Mouse (Mus musculus) neural tube, embryonic 11.5 days (tissue): ENCODE measurements around the gene Kirrel2. TPM values are rescaled to one million over a fixed set of nuclear protein-coding genes. Genes with fewer than 3 reads are reported as not detected.

ENCODE experiments used
- ATAC-seq: fragments of 200-750 bp; cut with Nextera tagmentation; 2 replicates; pipeline ENCODE4 v1.8.0; 2017; ENCODE audit warnings: moderate number of reproducible peaks, mild to moderate bottlenecking, moderate TSS enrichment, moderate library complexity; ENCODE audit not compliant: insufficient read depth, low FRiP score, low TSS enrichment
- DNase-seq: peaks from one replicate; pipeline ENCODE4 v3.0.0-alpha.2; 2015; ENCODE audit warnings: low spot score
- H3K27ac ChIP-seq: fragments of 300-500 bp; sonication (generic); 2 replicates; pipeline ENCODE4 v1.5.1; 2014; ENCODE audit warnings: low read depth, mild to moderate bottlenecking, low read length
- H3K27me3 ChIP-seq: fragments of 300-500 bp; sonication (generic); 2 replicates; pipeline ENCODE4 v1.6.1; 2014; ENCODE audit warnings: mild to moderate bottlenecking, low read length, mixed read lengths; ENCODE audit not compliant: control insufficient read depth, insufficient read depth
- H3K36me3 ChIP-seq: fragments of 300-500 bp; sonication (generic); 2 replicates; pipeline ENCODE4 v1.6.1; 2014; ENCODE audit warnings: mild to moderate bottlenecking, low read length, moderate library complexity, mixed read lengths; ENCODE audit not compliant: control insufficient read depth, insufficient read depth
- H3K4me1 ChIP-seq: fragments of 300-500 bp; sonication (generic); 2 replicates; pipeline ENCODE4 v1.6.1; 2014; ENCODE audit warnings: low read length, mixed read lengths; ENCODE audit not compliant: control insufficient read depth, insufficient read depth
- H3K4me2 ChIP-seq: fragments of 300-500 bp; sonication (generic); 2 replicates; pipeline ENCODE4 v1.6.1; 2014; ENCODE audit warnings: low read depth, mild to moderate bottlenecking, moderate library complexity
- H3K4me3 ChIP-seq: fragments of 300-500 bp; sonication (generic); 2 replicates; pipeline ENCODE4 v1.5.1; 2014; ENCODE audit warnings: low read depth, low read length
- H3K9ac ChIP-seq: fragments of 300-500 bp; sonication (generic); 2 replicates; pipeline ENCODE4 v1.6.1; 2014; ENCODE audit warnings: mild to moderate bottlenecking, low read length
- H3K9me3 ChIP-seq: fragments of 300-500 bp; sonication (generic); 2 replicates; pipeline ENCODE4 v1.6.1; 2016; ENCODE audit warnings: low read length; ENCODE audit not compliant: control insufficient read depth
- WGBS: fragments of 180-500 bp; shearing (Covaris S2); extraction: QIAGEN DNeasy Blood & Tissue Kit; methylation state at CpG from one replicate; pipeline ENCODE4 v1.1.7; 2014; 5-methylcytosine and 5-hydroxymethylcytosine counted together
- polyA plus RNA-seq: library from polyadenylated mRNA; unstranded; fragments of >200 nt; fragmentation: Nextera tagmentation; extraction: Ambion mirVana; gene quantifications from 2 replicates; pipeline ENCODE4 v1.2.1, GENCODE M21; 2014

Gene Kirrel2
- polyA plus RNA-seq, 1 experiment from 2014 or later = 19.0 TPM

DNA sequence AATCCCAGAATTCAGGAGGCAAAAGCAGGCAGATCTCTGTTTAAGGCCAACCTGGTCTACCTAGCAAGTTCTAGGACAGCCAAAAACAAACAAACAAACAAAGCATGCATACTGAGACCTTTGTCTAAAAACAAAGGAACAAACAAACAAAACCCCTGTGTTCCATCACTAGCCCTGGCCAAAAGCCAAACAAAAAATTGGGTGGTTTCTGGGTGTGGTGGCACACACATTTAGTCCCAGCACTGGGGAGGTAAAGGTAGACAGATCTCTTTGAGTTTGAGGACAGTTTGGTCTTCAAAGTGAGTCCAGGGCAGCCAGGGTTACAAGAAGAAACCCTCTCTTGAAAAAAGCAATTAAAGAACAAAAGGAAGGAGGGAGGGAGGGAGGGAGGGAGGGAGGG lies 28.2 kb downstream of the Kirrel2 start:
- no peaks in the 10 kb centered on the region for H3K4me1 ChIP-seq
- H3K36me3 ChIP-seq = no peaks in the 10 kb centered on the region
- no peaks in the 10 kb centered on the region for H3K27me3 ChIP-seq
- H3K9me3 ChIP-seq = no peaks in the 10 kb centered on the region
- DNase-seq = no peak
- H3K4me3 ChIP-seq = no peak overlapping the region
- H3K9ac ChIP-seq = no peak overlapping the region
- no peak overlapping the region for H3K27ac ChIP-seq
- no peak overlapping the region for H3K4me2 ChIP-seq
- no peak for ATAC-seq

DNA sequence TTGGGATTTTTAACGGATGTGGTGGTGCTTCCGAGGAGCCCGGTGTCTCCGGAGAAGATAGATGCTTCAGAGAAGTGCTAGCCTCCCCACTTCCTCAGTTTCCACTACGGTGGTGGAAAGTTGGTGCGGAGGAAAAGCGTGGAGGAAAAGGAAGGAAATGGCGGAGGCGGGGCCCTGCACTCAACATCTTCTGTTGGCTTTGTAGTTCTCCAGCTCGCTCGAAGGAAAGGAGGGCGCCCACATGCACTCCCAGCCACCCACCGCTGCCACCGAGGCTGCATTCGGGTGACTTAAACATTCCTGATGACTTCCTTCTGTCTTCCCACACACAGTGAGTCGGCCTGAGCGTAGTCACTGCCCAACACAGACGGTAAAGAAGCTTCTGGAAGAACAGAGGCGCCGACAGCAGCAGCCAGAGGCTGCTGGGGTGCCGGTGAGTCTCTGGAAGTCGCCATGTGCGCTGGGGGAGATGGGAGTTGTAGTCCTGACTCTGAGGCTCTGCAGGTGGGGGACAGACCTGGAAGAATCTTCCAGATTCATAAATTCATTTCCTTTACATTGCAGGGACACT lies 34.3 kb downstream of the Kirrel2 start:
- no peak for ATAC-seq
- WGBS = 45% methylated on average over 23 of the region's 23 CpGs

GRCm38 (mm10) chr7:30422560-30422959 lies 34.9 kb downstream of the Kirrel2 start:
- peak overlapping the region; percentile 55 for H3K4me3 ChIP-seq
- ATAC-seq = peak; percentile 39; the same call in 1 of the 2 replicates
- H3K4me1 ChIP-seq = peaks cover 7% of the 10 kb centered on the region; the same call in 1 of the 2 replicates
- H3K4me2 ChIP-seq = peak overlapping the region; percentile 99
- H3K9me3 ChIP-seq = no peaks in the 10 kb centered on the region
- 15% methylated on average over 9 of the region's 9 CpGs for WGBS
- peaks cover 4% of the 10 kb centered on the region; the same call in 1 of the 2 replicates for H3K27me3 ChIP-seq
- peak; percentile 39 for DNase-seq
- no peaks in the 10 kb centered on the region for H3K36me3 ChIP-seq
- no peak overlapping the region for H3K27ac ChIP-seq
- peak overlapping the region; percentile 62 for H3K9ac ChIP-seq

More for the DNA sequence above, 34.3 kb downstream of the Kirrel2 start:
- H3K4me3 ChIP-seq = peak overlapping the region; percentile 55
- H3K4me2 ChIP-seq = peak overlapping the region; percentile 99
- H3K36me3 ChIP-seq = no peaks in the 10 kb centered on the region
- H3K27me3 ChIP-seq = peaks cover 4% of the 10 kb centered on the region; the same call in 1 of the 2 replicates
- DNase-seq = no peak
- no peak overlapping the region for H3K27ac ChIP-seq
- no peaks in the 10 kb centered on the region for H3K9me3 ChIP-seq
- H3K4me1 ChIP-seq = peaks cover 7% of the 10 kb centered on the region; the same call in 1 of the 2 replicates
- H3K9ac ChIP-seq = peak overlapping the region; percentile 62; the same call in 1 of the 2 replicates

DNA sequence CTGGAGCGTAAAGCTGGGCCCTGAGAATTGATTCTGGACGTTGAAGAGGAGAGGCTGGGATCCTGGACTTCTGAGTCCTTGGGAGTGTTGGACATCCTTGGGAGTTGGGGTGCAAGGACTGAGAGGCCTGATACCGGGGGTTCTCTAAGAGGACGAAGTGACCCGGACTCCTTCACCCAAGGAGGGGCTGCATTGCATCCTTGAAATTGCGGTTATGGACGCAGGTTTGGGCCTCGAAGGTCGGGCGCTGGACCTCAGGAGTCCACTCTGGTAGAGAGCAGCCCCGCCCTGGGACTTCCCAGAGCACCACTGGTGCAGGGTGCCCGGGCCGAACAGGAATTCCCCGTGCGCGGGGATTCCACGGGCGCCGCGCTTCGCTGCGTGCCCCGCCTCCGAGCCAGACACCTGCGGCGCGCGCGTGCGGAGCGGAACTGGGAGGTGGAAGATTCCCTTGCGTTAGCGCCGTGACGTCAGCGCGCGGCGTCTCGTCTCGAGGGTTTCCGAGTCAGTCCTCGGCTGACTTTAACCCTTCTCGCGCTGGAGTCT lies 35.5 kb downstream of the Kirrel2 start:
- H3K9me3 ChIP-seq = no peaks in the 10 kb centered on the region
- H3K4me1 ChIP-seq = peaks cover 7% of the 10 kb centered on the region; the same call in 1 of the 2 replicates
- WGBS = 0% methylated on average over 45 of the region's 45 CpGs
- ATAC-seq (peak; percentile 75), DNase-seq (peak; percentile 91)
- H3K4me3 ChIP-seq = peak overlapping the region; percentile 55
- peaks cover 4% of the 10 kb centered on the region; the same call in 1 of the 2 replicates for H3K27me3 ChIP-seq
- no peaks in the 10 kb centered on the region for H3K36me3 ChIP-seq
- no peak overlapping the region for H3K27ac ChIP-seq
- H3K9ac ChIP-seq = peak overlapping the region; percentile 62
- H3K4me2 ChIP-seq = peak overlapping the region; percentile 99

- ATAC-seq (no peak; the same call in 1 of the 2 replicates), DNase-seq (peak; percentile 49)
- H3K36me3 ChIP-seq = no peaks in the 10 kb centered on the region
- peak within 1 kb of the TSS; percentile 62 for H3K9ac ChIP-seq
- no peak within 1 kb of the TSS for H3K27ac ChIP-seq
- 10% methylated on average over 31 of the region's 31 CpGs for WGBS
- H3K4me3 ChIP-seq = peak within 1 kb of the TSS; percentile 55
- peak within 1 kb of the TSS; percentile 99 for H3K4me2 ChIP-seq
- peaks cover 7% of the 10 kb centered on the region; the same call in 1 of the 2 replicates for H3K4me1 ChIP-seq
- no peaks in the 10 kb centered on the region for H3K9me3 ChIP-seq
- peaks cover 4% of the 10 kb centered on the region; the same call in 1 of the 2 replicates for H3K27me3 ChIP-seq
These were observed 36.2 kb downstream of the Kirrel2 start, which contains the start of gene Nfkbid for GRCm38 (mm10) chr7:30421175-30421889. Nfkbid (plus strand) TSS chr7:30421732.

DNA sequence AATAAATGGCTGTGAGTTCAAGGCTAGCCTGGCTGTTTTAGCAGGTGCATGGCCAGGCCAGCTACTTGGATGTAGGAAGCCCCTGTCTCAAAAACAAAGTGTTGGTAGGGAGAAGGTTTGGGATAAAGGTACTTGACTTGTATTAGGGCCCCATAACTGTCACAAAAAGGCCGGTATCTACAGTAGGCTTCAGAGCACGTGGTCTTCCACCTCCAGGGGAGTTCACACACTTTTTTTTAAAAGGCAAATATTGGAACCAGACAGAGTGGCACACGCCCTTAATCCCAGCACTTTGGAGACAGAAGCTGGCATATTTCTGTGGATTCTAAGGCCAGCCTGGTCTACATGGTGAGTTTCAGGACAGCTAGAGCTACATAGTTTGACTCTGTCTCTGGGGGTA lies 36.8 kb downstream of the Kirrel2 start:
- WGBS = 88% methylated on average over 3 of the region's 3 CpGs
- H3K4me3 ChIP-seq = no peak overlapping the region
- DNase-seq (no peak), ATAC-seq (no peak)
- H3K4me1 ChIP-seq = peaks cover 7% of the 10 kb centered on the region; the same call in 1 of the 2 replicates
- no peak overlapping the region for H3K4me2 ChIP-seq
- no peaks in the 10 kb centered on the region for H3K36me3 ChIP-seq
- H3K9ac ChIP-seq = no peak overlapping the region
- no peak overlapping the region for H3K27ac ChIP-seq
- H3K9me3 ChIP-seq = no peaks in the 10 kb centered on the region
- H3K27me3 ChIP-seq = peaks cover 4% of the 10 kb centered on the region; the same call in 1 of the 2 replicates

GRCm38 (mm10) chr7:30419561-30420499 lies 37.7 kb downstream of the Kirrel2 start, which contains the start of gene Hcst:
Hcst (minus strand) TSS chr7:30419854.
- Histone ChIP-seq H3K9ac (no peak within 1 kb of the TSS), H3K27ac (no peak within 1 kb of the TSS), H3K9me3 (no peaks in the 10 kb centered on the region), H3K4me1 (peaks cover 7% of the 10 kb centered on the region; the same call in 1 of the 2 replicates), H3K4me3 (no peak within 1 kb of the TSS), H3K36me3 (no peaks in the 10 kb centered on the region), H3K27me3 (peaks cover 4% of the 10 kb centered on the region; the same call in 1 of the 2 replicates), H3K4me2 (no peak within 1 kb of the TSS)
- 78% methylated on average over 10 of the region's 10 CpGs for WGBS
- no peak for DNase-seq
- ATAC-seq = no peak

DNA sequence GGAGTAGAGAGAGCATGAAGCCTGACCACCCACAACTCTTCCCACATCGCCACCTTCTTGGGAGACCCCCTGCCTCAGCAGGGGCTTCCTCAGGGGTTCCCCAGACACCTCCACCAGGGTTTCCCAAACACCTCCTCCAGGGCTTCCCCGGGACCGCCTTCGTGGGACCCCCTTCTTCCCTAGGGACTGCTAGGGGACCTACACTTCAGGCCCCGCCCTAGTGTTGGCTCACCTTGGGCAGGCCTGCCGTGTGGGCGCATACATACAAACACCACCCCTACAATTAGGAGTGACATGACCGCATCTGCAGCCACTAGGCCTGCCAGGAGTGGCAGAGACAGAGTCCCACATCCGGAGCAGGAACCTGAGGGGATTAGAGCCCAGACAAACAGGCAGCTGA lies 39.6 kb downstream of the Kirrel2 start:
- ATAC-seq = no peak
- Histone ChIP-seq H3K27ac (no peak overlapping the region), H3K27me3 (peaks cover 4% of the 10 kb centered on the region; the same call in 1 of the 2 replicates), H3K4me2 (no peak overlapping the region), H3K9me3 (no peaks in the 10 kb centered on the region), H3K36me3 (no peaks in the 10 kb centered on the region), H3K4me1 (peaks cover 7% of the 10 kb centered on the region; the same call in 1 of the 2 replicates), H3K4me3 (no peak overlapping the region), H3K9ac (no peak overlapping the region)
- no peak for DNase-seq
- 75% methylated on average over 9 of the region's 9 CpGs for WGBS
